Mouse (Mus musculus) retina, postnatal 1 day (tissue): ENCODE measurements around the gene En2.

ENCODE experiments used
- DNase-seq: peaks from one replicate; pipeline ENCODE4 v3.0.0-alpha.2; 2012

Gene En2

DNA sequence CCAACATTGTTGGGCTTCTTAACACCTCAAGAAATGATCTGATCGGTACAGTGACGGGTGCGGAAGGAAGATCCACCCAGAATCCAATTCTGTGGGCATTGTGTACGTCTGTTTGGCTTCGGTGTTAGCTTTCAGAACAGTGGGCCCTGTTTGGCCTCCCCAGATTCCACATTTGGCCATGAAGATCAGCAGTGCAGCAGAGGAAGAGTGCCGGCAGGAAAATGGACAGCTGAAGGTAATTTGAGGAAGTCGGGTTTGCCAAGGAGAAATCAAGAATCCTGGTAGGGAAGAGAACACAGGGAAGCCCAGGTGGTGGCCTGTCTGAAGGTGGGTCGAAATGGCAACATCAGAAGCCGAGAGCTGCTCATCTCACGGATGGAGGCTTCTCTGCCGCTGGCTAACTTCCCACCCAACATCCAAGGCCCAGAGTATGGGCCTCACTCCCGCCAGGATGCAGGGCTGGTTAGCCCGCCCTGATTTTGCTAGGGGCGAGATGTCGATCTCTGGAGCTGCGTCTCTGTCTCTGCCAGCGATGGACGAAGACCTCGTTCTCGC lies 4.0 kb upstream of the En2 start:
- no peak for DNase-seq

- peak; percentile 37 for DNase-seq
Measured at GRCm38 (mm10) chr5:28161938-28162402, 3.5 kb upstream of the En2 start.

DNA sequence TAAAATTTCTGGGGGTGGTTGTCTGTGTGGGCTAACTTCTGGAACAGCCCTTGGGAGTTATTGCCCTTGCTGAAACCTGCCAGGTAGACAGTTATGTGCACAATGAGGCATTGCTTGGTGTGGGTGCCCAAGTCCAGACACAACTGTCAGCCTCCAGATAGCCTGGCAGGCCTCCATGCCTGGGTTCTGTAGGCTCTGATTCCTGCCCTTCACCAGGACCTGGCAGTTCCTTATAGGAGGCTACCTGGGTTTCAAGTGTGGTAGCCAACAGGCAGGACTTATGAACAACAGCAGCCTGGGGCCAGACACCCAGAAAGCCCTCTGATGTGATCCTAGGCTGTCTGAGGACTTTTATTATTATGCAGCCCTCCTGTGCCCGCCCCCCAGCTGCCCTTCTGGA lies 1.6 kb upstream of the En2 start:
- DNase-seq: no peak

- DNase-seq: peak; percentile 59
Measured at GRCm38 (mm10) chr5:28166256-28167231, 1.1 kb downstream of the En2 start.

GRCm38 (mm10) chr5:28167611-28168252 lies 2.2 kb downstream of the En2 start:
- DNase-seq: peak; percentile 68

DNA sequence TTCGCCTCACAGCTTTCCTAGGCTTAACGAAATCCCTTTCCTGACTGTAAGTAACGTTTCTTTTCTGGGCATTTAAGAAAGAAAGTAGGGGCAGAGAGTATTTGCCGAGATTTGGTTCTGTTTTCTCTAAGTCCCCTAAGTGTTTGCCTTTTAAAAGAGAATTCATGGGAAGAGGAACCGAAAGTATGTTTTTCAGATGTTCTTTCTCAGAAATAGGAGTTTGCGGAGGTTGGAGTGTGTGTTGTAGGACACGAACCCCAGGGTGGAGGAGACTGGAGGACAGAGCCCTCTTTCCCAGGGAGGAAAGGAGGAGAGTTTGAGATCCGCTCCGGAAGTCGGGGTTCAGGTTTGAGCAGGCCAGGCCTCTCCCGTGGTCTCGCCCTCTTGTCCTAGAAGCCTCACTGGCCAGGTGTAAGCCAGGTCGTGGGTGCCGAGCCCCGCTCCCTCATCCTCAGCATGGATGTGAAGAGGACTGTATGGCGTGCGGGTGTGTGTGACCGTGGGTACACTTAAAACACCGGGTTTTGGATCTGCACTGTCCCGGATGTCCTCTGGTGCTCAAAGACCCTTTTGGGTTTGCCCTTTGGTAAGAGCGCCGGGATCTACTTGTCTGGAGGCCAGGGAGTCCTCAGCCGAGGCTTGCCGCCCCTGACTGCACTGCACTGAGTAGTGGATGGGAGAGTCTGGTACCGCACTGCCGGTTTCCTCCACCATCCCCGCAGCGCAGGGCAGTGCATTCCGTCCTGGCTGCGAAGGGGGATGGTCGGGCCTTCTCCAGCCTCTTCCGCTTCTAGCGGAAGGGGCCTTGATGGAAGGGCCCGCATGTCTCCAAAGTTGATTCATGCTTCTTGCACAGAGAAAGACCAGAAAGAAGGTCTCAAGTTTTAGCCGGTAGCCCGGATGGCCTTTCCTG lies 3.0 kb downstream of the En2 start:
- DNase-seq: no peak

DNA sequence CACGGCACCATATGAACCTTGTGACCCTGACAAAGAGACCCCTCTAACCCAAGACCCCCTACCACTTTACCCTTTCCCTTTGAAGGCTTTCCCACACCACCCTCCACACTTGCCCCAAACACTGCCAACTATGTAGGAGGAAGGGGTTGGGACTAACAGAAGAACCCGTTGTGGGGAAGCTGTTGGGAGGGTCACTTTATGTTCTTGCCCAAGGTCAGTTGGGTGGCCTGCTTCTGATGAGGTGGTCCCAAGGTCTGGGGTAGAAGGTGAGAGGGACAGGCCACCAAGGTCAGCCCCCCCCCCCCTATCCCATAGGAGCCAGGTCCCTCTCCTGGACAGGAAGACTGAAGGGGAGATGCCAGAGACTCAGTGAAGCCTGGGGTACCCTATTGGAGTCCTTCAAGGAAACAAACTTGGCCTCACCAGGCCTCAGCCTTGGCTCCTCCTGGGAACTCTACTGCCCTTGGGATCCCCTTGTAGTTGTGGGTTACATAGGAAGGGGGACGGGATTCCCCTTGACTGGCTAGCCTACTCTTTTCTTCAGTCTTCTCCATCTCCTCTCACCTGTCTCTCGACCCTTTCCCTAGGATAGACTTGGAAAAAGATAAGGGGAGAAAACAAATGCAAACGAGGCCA lies 3.8 kb downstream of the En2 start:
- DNase-seq: no peak

DNA sequence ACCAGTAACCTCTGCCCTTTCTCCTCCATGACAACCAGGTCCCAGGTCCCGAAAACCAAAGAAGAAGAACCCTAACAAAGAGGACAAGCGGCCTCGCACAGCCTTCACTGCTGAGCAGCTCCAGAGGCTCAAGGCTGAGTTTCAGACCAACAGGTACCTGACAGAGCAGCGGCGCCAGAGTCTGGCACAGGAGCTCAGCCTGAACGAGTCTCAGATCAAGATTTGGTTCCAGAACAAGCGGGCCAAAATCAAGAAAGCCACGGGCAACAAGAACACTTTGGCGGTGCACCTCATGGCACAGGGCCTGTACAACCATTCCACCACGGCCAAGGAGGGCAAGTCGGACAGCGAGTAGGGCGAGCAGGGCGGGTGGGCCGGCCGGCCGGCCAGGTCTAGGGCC lies 4.6 kb downstream of the En2 start:
- DNase-seq: no peak

GRCm38 (mm10) chr5:28170892-28171291 lies 5.4 kb downstream of the En2 start:
- peak; percentile 37 for DNase-seq

- no peak for DNase-seq
Measured at GRCm38 (mm10) chr5:28171667-28172066, 6.2 kb downstream of the En2 start.

DNA sequence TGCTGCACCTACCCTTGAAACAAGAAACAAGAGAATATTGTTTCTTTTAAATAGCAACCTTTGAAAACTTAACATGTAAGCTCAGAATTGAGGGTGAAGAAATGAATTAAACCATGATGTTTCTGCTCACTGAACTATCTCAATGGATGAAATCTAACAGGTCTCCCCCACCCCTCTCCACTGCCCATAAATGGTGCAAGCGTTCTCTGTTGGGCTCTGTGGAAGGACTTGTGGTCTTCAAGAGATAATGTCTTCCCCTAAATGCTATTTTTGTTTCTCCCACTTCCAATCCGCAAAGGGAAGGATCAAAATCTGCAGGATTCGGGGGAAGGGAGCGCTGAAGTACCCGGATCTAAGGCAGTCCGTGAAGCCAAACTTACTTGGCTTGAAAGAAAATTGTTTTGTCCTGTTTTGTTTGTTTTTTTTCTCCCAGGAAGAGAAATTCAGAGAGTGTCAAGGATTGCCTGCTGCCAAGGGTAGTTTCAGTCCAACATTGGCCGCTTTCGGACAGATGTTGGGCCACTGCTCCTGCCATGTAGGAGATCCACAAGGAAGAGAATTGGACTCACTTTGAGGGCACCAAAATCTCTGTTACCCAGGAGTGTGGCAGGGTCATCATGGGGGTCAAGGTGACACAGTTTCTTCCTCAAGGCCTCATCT lies 6.9 kb downstream of the En2 start:
- DNase-seq: no peak

GRCm38 (mm10) chr5:28172921-28173670 lies 7.6 kb downstream of the En2 start:
- no peak for DNase-seq

DNA sequence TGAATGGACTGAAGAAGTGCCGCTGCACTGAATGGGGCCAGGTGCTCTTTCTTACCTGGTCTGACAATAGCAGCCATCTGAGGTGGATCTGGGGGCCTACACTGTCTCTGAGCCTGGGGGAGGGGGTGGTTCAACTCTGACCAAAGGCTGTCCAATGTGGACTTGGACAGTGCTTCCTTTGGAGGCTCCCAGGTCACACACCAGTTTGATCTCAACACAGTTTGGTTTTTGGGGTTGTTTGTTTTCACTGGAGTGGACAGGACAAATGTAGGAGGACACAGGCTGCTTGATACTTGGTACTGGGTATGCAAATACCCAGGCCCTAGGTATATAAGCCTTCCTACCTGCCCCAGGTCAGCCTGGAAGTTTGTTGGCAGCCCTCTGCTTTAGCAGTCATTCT lies 8.2 kb downstream of the En2 start:
- DNase-seq: no peak

DNA sequence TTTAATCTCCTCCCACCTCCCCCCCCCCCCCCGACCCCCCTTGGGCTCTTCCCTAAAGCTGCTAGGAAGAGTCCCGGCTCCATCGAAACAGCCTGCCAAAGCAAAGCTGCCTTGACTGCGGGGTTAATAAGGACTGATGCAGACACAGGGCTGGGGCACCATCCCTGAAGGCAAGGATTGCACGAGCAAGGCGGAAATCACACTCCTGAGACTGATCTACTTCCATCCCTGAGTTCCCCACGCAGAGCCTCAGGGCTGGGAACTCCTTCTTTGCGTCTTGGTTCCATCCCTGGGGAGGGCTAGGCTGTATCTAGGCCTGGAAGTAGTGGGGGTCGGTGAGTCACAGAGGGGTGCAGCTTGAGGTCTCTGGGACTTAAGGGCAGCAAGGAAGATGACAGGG lies 8.6 kb downstream of the En2 start:
- peak; percentile 32 for DNase-seq

GRCm38 (mm10) chr5:28174876-28175569 lies 9.5 kb downstream of the En2 start:
- DNase-seq: peak; percentile 29

GRCm38 (mm10) chr5:28175570-28175919 lies 10.1 kb downstream of the En2 start:
- DNase-seq: no peak

DNA sequence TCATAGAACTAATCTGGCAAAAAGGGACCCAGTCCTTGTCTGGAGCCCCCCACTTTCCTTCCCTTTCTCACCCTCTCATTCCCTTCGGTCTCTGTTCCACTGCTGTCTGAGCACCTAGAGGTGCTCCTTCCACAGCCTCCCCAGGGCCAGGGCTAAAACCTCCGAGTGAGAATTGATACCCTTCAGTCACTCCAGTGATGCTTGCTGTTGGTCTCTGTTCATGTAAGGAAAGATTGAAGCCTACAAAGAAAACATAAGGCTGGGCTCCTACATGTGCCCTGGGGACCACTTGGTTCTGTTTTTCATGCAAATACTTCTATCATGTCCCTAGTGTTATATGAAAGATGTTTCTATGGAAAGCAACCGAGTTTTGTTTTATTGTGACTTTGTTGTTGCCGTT lies 10.5 kb downstream of the En2 start:
- no peak for DNase-seq

- DNase-seq: peak; percentile 54
Measured at GRCm38 (mm10) chr5:28176585-28176984, 11.1 kb downstream of the En2 start.

- DNase-seq: no peak
Measured at GRCm38 (mm10) chr5:28178322-28178721, 12.8 kb downstream of the En2 start.

- DNase-seq: no peak
Measured at GRCm38 (mm10) chr5:28179237-28179790, 13.8 kb downstream of the En2 start.
